Mouse (Mus musculus): ENCODE data around the gene Dap.
A peak's percentile ranks its signal among the peaks of the same experiment; 100 is the strongest.

- TF ChIP-seq CTCF (IDR thresholded peaks at IDR 0.05; ENCODE audit: low read depth) (peak; percentile 16; the same call in 1 of the 2 replicates), EP300 (IDR thresholded peaks at IDR 0.05; ENCODE audit: low read depth) (no peak)
These were observed 13.3 kb downstream of the Dap start for GRCm38 (mm10) chr15:31237368-31237767.

Data from liver, postnatal 0 days (tissue).